Mouse (Mus musculus) B cell, adult 2 months (primary cell): ENCODE data around the gene Htr6.
A peak's percentile ranks its signal among the peaks of the same experiment; 100 is the strongest.

Experiments
- DNase-seq, 2 experiments: peaks; one replicate each; pipeline ENCODE4 v3.0.0; 2022

The Htr6 gene

GRCm38 (mm10) chr4:139042611-139043010 lies 32.8 kb downstream of the Htr6 start:
- no peak for DNase-seq

GRCm38 (mm10) chr4:139040084-139040839 lies 35.1 kb downstream of the Htr6 start:
- DNase-seq: no peak

GRCm38 (mm10) chr4:139037795-139038607 lies 37.4 kb downstream of the Htr6 start:
- DNase-seq: no peak

- DNase-seq: no peak
Measured at GRCm38 (mm10) chr4:139035799-139036198, 39.6 kb downstream of the Htr6 start.

GRCm38 (mm10) chr4:139034942-139035341 lies 40.4 kb downstream of the Htr6 start:
- no peak for DNase-seq

GRCm38 (mm10) chr4:139034540-139034939 lies 40.8 kb downstream of the Htr6 start:
- DNase-seq: no peak

- DNase-seq: no peak
Measured at GRCm38 (mm10) chr4:139034010-139034367, 41.4 kb downstream of the Htr6 start.

- DNase-seq: no peak
Measured at GRCm38 (mm10) chr4:139033263-139034009, 41.9 kb downstream of the Htr6 start.

- DNase-seq: no peak
Measured at GRCm38 (mm10) chr4:139032521-139032920, 42.8 kb downstream of the Htr6 start.

- no peak for DNase-seq
Measured at GRCm38 (mm10) chr4:139030675-139031074, 44.7 kb downstream of the Htr6 start.

- DNase-seq: no peak
Measured at GRCm38 (mm10) chr4:139024379-139024778, 51.0 kb downstream of the Htr6 start.

- DNase-seq: no peak
Measured at GRCm38 (mm10) chr4:139020385-139020784, 55.0 kb downstream of the Htr6 start.

- DNase-seq: no peak
Measured at GRCm38 (mm10) chr4:139019413-139019812, 56.0 kb downstream of the Htr6 start.

GRCm38 (mm10) chr4:139018976-139019375 lies 56.4 kb downstream of the Htr6 start:
- DNase-seq: no peak

- DNase-seq: no peak
Measured at GRCm38 (mm10) chr4:139018388-139018787, 57.0 kb downstream of the Htr6 start.

- peak; percentile 27 to 48 for DNase-seq
Measured at GRCm38 (mm10) chr4:139014793-139015192, 60.6 kb downstream of the Htr6 start.

- DNase-seq: no peak
Measured at GRCm38 (mm10) chr4:139013281-139013680, 62.1 kb downstream of the Htr6 start.

- DNase-seq: no peak
Measured at GRCm38 (mm10) chr4:139011201-139011702, 64.1 kb downstream of the Htr6 start.
